Mouse (Mus musculus) liver, embryonic 14.5 days (tissue): ENCODE measurements around the gene G6pc.

Experiments
- CTCF ChIP-seq: IDR thresholded peaks from 2 replicates; pipeline ENCODE4 v1.5.1; 2016; ENCODE audit warnings: antibody characterized with exemption, low read depth, control low read depth
- EP300 ChIP-seq: IDR thresholded peaks from 2 replicates; pipeline ENCODE4 v1.6.1; 2016; ENCODE audit warnings: antibody characterized with exemption, low read depth

DNA sequence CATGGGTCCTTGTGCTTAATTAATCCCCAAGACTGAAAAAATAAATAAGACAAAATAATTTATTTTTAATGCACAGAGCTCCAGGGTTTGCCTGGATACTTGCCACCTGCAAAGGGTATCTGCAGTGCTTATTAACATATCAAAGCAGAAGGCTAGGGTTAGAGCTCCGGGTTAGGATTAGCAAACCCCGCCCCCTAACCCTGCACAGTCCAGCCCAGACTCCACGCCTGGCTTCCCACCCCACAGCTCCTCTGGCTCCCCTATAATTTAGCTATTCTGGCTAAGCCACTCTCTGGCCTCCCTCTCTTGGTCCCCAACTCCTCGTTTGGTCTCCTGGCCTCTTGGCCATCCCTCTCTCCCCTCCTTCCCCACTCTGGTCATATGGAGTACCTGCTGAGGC lies 14.5 kb downstream of the G6pc start:
- no peak for TF ChIP-seq CTCF
- no peak for TF ChIP-seq EP300
